Mouse (Mus musculus): ENCODE measurements at regions not wholly inside any gene's neighbourhood (a gene's known extent, or its start where the extent isn't known, plus 50 kb on each side); places are given as distances from the start of the nearest gene placed in this dataset.
A peak's percentile ranks its signal among the peaks of the same experiment; 100 is the strongest.

- no peaks in the 10 kb centered on the region for H3K27me3 ChIP-seq
- no peaks in the 10 kb centered on the region for H3K9me3 ChIP-seq
- H3K4me2 ChIP-seq: peak overlapping the region; percentile 45
- no peak overlapping the region for H3K27ac ChIP-seq
- H3K36me3 ChIP-seq: no peaks in the 10 kb centered on the region
- H3K4me1 ChIP-seq: no peaks in the 10 kb centered on the region
- H3K4me3 ChIP-seq: 0 out of 2 replicates have a peak overlapping the region, but pooled peaks have one; percentile 17
- no peak overlapping the region for H3K9ac ChIP-seq
- 7% methylated on average over 18 of the region's 18 CpGs for WGBS
- peak; percentile 83 for ATAC-seq (ENCODE audit: borderline replicate concordance, extremely low read depth, low FRiP score, low TSS enrichment)
Measured at GRCm38 (mm10) chr3:14381421-14381992, 99.0 kb upstream of the Slc7a12 start.

DNA sequence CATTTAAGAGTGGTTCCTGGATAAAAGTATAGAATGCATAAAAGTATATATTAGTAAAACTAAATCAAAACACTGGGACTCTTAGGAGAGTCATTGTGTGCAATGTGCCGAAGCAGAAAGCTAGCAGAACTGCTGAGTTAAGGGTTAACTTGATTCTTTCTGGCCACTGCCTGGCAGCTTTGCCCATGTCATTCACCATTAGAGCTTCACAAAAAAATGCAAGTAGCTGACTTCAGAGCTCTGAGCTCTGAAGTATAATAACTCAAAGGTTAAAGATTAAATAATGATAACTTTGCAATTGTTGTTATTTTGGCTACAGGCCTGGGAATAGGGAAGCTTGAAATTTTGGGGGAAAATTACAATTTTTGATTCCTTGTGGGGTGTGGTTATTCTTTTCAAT lies 89.8 kb upstream of the Slc7a12 start:
- Histone ChIP-seq H3K27me3 (no peaks in the 10 kb centered on the region), H3K9me3 (no peaks in the 10 kb centered on the region; the same call in 1 of the 2 replicates), H3K4me1 (no peaks in the 10 kb centered on the region), H3K9ac (no peak overlapping the region), H3K36me3 (no peaks in the 10 kb centered on the region), H3K4me3 (no peak overlapping the region), H3K4me2 (no peak overlapping the region), H3K27ac (no peak overlapping the region)
- 65% methylated on average over 1 of the region's 1 CpGs for WGBS
- ATAC-seq (ENCODE audit: borderline replicate concordance, extremely low read depth, low FRiP score, low TSS enrichment): no peak

DNA sequence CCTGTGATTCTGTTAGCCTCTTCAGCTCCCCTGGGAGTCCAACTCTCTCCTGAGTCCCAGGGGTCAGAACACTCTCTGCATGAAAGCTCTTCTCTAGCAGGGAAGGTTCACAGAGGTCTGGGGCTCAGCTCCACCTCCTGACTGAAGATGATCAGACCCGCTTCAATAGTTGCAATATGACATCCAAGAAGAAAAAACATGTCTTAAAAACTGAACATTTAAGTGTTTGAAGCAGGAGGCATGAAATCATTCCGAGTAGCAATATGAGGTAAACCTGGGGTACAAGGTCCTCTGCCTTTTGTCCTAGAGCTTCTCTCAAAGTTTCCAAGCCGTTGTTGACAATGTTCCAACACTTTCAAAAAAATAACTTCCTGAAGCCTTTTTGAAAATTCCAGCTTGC lies 81.8 kb upstream of the Slc7a12 start:
- H3K36me3 ChIP-seq: no peaks in the 10 kb centered on the region
- H3K9me3 ChIP-seq: no peaks in the 10 kb centered on the region
- no peak overlapping the region for H3K27ac ChIP-seq
- 85% methylated on average over 3 of the region's 3 CpGs for WGBS
- no peaks in the 10 kb centered on the region for H3K4me1 ChIP-seq
- no peak overlapping the region for H3K4me3 ChIP-seq
- no peaks in the 10 kb centered on the region for H3K27me3 ChIP-seq
- no peak overlapping the region for H3K4me2 ChIP-seq
- ATAC-seq (ENCODE audit: borderline replicate concordance, extremely low read depth, low FRiP score, low TSS enrichment): no peak
- no peak overlapping the region for H3K9ac ChIP-seq

DNA sequence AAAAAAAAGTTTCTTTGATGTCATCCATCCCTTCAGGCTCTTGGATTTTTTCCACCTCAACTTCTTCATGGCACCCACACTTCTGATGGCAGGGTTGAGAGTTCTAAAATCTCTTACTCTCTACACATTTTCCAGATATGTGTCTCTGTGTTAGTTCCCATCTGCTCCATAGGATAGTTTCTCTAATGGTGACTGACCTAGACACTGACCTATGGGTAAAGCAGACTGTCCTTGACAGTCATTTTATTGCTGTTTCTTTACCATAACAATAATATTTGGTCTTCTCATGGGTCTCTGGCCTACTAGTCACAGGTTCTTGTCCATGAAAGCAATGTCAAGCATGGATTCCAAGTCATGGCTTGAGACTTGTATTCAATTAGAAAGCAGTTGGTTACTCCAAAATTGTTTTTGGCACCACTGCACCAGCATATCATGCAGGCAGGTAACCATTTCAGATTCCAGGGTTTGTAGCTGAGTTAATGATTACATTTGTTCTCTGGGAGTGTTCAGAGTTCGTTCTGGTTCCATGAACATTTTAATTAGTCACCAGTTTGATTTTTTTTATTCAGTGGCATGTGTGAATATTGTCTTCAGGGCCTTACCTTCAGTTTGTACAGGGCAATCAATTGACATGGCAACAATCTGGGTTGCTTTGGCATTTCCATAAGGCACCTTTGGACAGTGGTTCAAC lies 71.9 kb upstream of the Slc7a12 start:
- no peaks in the 10 kb centered on the region for H3K36me3 ChIP-seq
- H3K27ac ChIP-seq: no peak overlapping the region
- 81% methylated on average over 1 of the region's 1 CpGs for WGBS
- H3K4me3 ChIP-seq: no peak overlapping the region
- no peaks in the 10 kb centered on the region for H3K9me3 ChIP-seq
- ATAC-seq (ENCODE audit: borderline replicate concordance, extremely low read depth, low FRiP score, low TSS enrichment): no peak
- H3K9ac ChIP-seq: no peak overlapping the region
- H3K4me1 ChIP-seq: no peaks in the 10 kb centered on the region
- no peak overlapping the region for H3K4me2 ChIP-seq
- H3K27me3 ChIP-seq: no peaks in the 10 kb centered on the region
